Mouse (Mus musculus) hindbrain, embryonic 11.5 days (tissue): ENCODE results near the gene Hemgn. TPM values are rescaled to one million over a fixed set of nuclear protein-coding genes. Genes with fewer than 3 reads are reported as not detected.

Experiments used
- ATAC-seq: fragments of 200-750 bp; cut with Nextera tagmentation; 2 replicates; pipeline ENCODE4 v1.8.0; 2017; ENCODE audit warnings: mild to moderate bottlenecking, moderate TSS enrichment, moderate library complexity; ENCODE audit not compliant: low FRiP score
- DNase-seq: peaks from one replicate; pipeline ENCODE4 v3.0.0-alpha.2; 2015; ENCODE audit warnings: low spot score
- H3K27ac ChIP-seq: fragments of 300-500 bp; sonication (generic); 2 replicates; pipeline ENCODE4 v1.5.1; 2014; ENCODE audit warnings: mild to moderate bottlenecking, low read depth, low read length
- H3K27me3 ChIP-seq: fragments of 300-500 bp; sonication (generic); 2 replicates; pipeline ENCODE4 v1.6.1; 2014; ENCODE audit warnings: mild to moderate bottlenecking, low read length, moderate library complexity, mixed read lengths; ENCODE audit not compliant: control insufficient read depth, insufficient read depth
- H3K36me3 ChIP-seq: fragments of 300-500 bp; sonication (generic); 2 replicates; pipeline ENCODE4 v1.6.1; 2014; ENCODE audit warnings: mild to moderate bottlenecking, low read length, moderate library complexity, mixed read lengths; ENCODE audit not compliant: control insufficient read depth, insufficient read depth
- H3K4me1 ChIP-seq: fragments of 300-500 bp; sonication (generic); replicated peaks from 2 replicates; pipeline ENCODE4 v1.6.1; 2014; ENCODE audit warnings: low read length, mixed read lengths; ENCODE audit not compliant: control insufficient read depth, insufficient read depth
- H3K4me2 ChIP-seq: fragments of 300-500 bp; sonication (generic); replicated peaks from 2 replicates; pipeline ENCODE4 v1.6.1; 2014; ENCODE audit warnings: mild to moderate bottlenecking, low read depth, low read length
- H3K4me3 ChIP-seq: fragments of 300-500 bp; sonication (generic); 2 replicates; pipeline ENCODE4 v1.5.1; 2014; ENCODE audit warnings: low read depth, low read length
- H3K9ac ChIP-seq: fragments of 300-500 bp; sonication (generic); 2 replicates; pipeline ENCODE4 v1.6.1; 2014; ENCODE audit warnings: low read depth, low read length
- H3K9me3 ChIP-seq: fragments of 300-500 bp; sonication (generic); 2 replicates; pipeline ENCODE4 v1.6.1; 2016; ENCODE audit warnings: low read length; ENCODE audit not compliant: control insufficient read depth
- WGBS: fragments of 180-500 bp; shearing (Covaris S2); extraction: QIAGEN DNeasy Blood & Tissue Kit; methylation state at CpG from one replicate; pipeline ENCODE4 v1.1.7; 2014; 5-methylcytosine and 5-hydroxymethylcytosine counted together
- polyA plus RNA-seq: library from polyadenylated mRNA; unstranded; fragments of >200 nt; fragmentation: Nextera tagmentation; extraction: Ambion mirVana; gene quantifications from 2 replicates; pipeline ENCODE4 v1.2.1, GENCODE M21; 2014

The Hemgn gene
- polyA plus RNA-seq, 1 experiment from 2014 or later, result 16.1 TPM

DNA sequence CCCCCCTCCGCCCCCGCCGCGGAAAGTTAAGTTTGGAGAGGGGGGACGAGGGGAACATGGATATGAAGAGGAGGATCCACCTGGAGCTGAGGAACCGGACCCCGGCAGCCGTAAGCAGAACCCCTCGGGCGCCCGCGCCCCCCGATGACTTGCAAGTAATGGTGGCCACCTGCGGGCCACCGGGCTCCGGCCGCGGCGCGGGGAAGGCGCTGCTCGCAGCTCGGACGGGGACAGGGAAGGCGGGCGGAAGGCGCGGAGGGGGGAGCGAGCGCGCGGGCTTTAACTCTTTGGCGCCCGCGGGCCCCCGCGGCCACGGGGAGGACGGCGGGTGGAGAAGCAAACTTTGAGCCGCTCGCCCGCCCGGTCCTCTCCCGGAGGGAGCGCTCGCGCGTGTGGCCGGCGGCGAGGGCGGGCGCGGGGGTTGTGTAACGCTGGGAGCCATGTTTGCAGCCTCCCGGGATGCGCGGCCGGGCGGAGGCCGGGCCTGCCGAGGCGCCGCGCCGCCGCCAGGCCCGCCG lies 38.0 kb upstream of the Hemgn start:
- ATAC-seq, result peak; percentile 45
- Histone ChIP-seq H3K27me3 (no peaks in the 10 kb centered on the region), H3K4me2 (peak overlapping the region; percentile 89), H3K27ac (peak overlapping the region; percentile 98), H3K9ac (peak overlapping the region; percentile 99), H3K4me3 (peak overlapping the region; percentile 88), H3K4me1 (peaks cover 8% of the 10 kb centered on the region), H3K9me3 (no peaks in the 10 kb centered on the region), H3K36me3 (no peaks in the 10 kb centered on the region)
- under 1% methylated on average over 25 of the region's 70 CpGs for WGBS
- DNase-seq, result peak; percentile 79

DNA sequence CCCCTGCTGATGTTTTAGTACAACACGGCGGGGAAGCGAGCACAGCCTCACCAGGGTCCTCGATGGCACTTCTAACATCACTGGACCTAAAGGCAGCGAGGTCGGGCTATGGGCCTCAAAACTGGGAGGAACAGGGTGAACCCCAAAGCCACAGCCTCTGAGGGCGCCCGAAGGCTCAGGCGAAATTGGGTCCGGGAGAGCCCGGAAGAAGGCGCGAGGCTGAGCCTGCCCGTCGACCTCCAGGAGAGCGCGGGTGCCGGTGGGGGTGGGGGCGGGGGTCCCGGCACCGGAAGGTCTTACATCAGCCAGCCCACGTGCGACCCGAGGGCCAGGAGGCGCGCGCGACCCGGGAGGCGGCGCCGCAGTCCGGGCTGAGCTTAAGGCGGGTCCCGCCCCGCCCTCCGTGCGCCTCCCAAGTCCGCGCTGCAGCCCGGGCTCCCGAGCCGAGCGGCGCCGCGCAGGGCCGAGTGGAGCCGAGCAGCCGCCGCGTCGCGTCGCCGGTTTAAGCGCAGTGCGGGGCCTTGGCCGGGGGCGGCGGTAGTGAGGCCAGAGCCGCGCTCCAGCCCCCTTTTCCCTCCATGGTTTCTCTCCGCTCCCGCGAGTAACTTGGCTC lies 37.3 kb upstream of the Hemgn start, which contains the start of gene Anp32b:
TSS of gene Anp32b (plus strand) at position 384 of the 613 bp plus-strand sequence.
- DNase-seq, result peak; percentile 97
- peaks cover 8% of the 10 kb centered on the region for H3K4me1 ChIP-seq
- peak; percentile 95 for ATAC-seq

DNA sequence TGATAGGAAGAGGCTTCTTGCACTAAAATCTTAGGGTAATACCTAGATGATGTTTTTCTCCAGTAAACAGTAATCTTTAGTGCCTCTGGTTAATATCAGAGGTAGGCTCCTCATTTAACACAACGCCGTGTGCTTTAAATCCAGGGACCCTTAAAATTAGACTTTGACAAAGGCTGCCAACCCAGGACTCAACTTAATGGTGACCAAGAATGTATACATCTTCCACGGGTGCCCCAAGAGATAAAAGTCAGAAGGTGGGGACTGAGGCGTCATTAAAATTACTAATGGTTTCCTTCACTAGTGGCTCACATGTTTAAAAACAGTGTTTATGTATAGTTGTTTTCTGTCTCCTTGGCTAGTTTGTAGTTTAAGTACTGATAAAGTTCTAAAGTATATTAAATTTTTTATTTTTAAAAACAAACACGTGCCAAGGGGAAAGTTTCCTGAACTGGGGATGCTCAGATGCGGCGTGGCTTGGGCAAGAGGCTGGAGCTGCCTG lies 36.8 kb upstream of the Hemgn start:
- 33% methylated on average over 7 of the region's 7 CpGs for WGBS
- H3K36me3 ChIP-seq, result no peaks in the 10 kb centered on the region
- peak overlapping the region; percentile 88 for H3K4me3 ChIP-seq
- no peaks in the 10 kb centered on the region for H3K27me3 ChIP-seq
- no peaks in the 10 kb centered on the region for H3K9me3 ChIP-seq
- DNase-seq (no peak), ATAC-seq (no peak)
- peak overlapping the region; percentile 99; the same call in 1 of the 2 replicates for H3K9ac ChIP-seq
- H3K4me1 ChIP-seq, result peaks cover 8% of the 10 kb centered on the region
- H3K27ac ChIP-seq, result peak overlapping the region; percentile 98
- H3K4me2 ChIP-seq, result peak overlapping the region; percentile 89

More for the DNA sequence above, 37.3 kb upstream of the Hemgn start, which contains the start of gene Anp32b:
- no peaks in the 10 kb centered on the region for H3K36me3 ChIP-seq
- peak within 1 kb of the TSS; percentile 99 for H3K9ac ChIP-seq
- H3K4me3 ChIP-seq, result peak within 1 kb of the TSS; percentile 88
- peak within 1 kb of the TSS; percentile 89 for H3K4me2 ChIP-seq
- H3K9me3 ChIP-seq, result no peaks in the 10 kb centered on the region
- H3K27me3 ChIP-seq, result no peaks in the 10 kb centered on the region
- H3K27ac ChIP-seq, result peak within 1 kb of the TSS; percentile 98
- under 1% methylated on average over 46 of the region's 66 CpGs for WGBS

DNA sequence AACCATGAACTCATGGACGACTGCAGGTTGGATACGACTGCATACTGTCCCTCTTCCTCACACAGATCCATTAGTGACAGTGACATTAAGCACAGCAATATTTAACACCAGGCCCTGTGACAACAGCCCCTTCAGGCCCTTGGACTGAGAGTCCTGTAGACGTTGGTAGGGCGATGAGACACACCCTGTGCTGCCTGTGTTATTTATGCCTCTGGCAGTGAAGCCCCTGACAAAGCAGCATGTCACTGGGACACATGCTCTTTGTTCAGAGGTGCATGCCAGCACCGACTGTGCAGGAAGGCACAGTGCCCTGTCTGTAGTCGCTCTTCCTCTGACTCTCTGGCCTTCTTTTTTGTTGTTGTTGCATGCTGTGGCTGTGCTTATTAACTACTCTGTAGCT lies 35.6 kb upstream of the Hemgn start:
- Histone ChIP-seq H3K36me3 (no peaks in the 10 kb centered on the region), H3K9me3 (no peaks in the 10 kb centered on the region), H3K27me3 (no peaks in the 10 kb centered on the region), H3K27ac (no peak overlapping the region), H3K9ac (no peak overlapping the region), H3K4me2 (no peak overlapping the region), H3K4me3 (no peak overlapping the region), H3K4me1 (peaks cover 6% of the 10 kb centered on the region; the same call in 1 of the 2 replicates)
- WGBS, result 57% methylated on average over 6 of the region's 6 CpGs
- ATAC-seq (no peak), DNase-seq (no peak)

DNA sequence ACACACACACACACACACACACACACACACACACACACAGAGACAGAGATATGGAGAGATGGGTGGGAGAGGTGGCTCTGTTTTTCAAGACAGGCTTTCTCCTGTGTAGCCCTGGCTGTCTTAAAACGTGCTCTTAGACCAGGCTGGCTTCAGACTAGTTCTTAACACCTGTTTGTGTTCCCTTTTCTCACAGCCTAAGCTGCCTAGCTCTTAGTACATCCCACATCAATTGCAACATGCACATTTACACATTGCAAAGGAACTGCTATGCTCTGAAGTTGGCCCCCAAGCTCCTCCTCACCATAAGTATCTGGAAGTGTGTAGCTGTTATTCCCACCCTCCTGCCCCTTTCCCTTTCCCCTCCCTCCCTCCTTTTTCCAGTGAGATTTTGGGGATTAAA lies 34.2 kb upstream of the Hemgn start:
- Histone ChIP-seq H3K27ac (no peak overlapping the region), H3K27me3 (no peaks in the 10 kb centered on the region), H3K4me1 (peaks cover 2% of the 10 kb centered on the region; the same call in 1 of the 2 replicates), H3K9me3 (no peaks in the 10 kb centered on the region), H3K36me3 (no peaks in the 10 kb centered on the region), H3K9ac (no peak overlapping the region), H3K4me2 (no peak overlapping the region), H3K4me3 (no peak overlapping the region)
- ATAC-seq (no peak), DNase-seq (no peak)
- WGBS, result 71% methylated on average over 1 of the region's 1 CpGs

DNA sequence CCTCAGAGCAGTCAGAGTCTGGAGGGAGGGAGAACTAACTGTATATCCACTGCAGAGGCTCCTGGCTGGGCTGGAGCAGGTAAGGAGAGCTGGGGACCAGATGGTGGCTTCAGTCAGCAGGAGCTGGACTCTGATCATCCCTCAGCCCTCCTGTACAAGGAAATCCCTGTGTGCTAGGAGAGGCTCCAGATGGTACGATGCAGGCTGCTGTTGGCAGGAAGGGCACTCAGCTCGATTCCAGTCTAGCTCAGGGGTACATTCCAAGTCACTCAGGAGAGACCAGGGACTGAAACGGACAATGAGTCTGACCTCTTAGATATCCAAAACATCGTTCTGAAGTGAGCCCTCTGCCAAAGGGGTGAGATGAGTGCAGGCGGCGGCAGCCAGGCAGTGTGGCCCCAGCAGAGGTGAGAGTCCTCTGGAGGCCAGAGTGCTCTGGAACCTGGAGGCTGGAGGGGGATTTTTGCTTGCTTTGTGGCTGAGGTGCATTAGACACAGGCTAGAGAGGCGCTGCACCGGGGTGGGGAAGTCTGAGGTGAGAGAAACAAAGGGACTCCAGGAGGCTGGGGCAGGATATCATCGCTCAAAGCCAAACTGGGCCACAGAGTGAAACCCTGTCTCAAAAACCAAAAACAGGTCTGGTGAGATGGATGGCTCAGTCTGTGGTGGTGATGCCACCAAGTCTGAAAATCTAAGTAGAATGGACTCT lies 32.1 kb upstream of the Hemgn start:
- Histone ChIP-seq H3K27ac (no peak overlapping the region), H3K9ac (no peak overlapping the region), H3K4me3 (no peak overlapping the region), H3K4me2 (no peak overlapping the region), H3K27me3 (no peaks in the 10 kb centered on the region), H3K4me1 (peaks cover 2% of the 10 kb centered on the region; the same call in 1 of the 2 replicates), H3K9me3 (no peaks in the 10 kb centered on the region), H3K36me3 (no peaks in the 10 kb centered on the region)
- WGBS, result 51% methylated on average over 9 of the region's 9 CpGs
- no peak for ATAC-seq
- DNase-seq, result no peak

DNA sequence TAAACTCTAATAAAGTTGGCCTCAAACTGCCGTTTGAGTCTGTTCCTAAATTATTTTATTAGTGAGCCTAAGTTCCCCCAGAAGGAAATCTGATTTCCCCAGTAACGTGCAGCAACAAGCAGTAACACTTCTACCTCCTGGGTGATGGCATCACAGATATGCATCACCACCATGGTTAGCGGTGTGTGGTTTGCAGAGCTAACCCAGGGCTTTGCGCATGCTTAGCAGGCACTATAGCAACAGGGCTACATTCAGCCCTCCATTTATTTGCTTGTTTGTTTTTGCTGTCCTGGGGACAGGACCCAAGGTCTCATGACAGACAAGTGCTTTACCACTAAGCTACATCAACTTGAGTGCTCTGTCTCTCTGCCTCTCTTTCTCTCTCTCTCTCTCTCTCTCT lies 29.2 kb upstream of the Hemgn start:
- 86% methylated on average over 4 of the region's 4 CpGs for WGBS
- ATAC-seq, result no peak
- no peak overlapping the region for H3K9ac ChIP-seq

DNA sequence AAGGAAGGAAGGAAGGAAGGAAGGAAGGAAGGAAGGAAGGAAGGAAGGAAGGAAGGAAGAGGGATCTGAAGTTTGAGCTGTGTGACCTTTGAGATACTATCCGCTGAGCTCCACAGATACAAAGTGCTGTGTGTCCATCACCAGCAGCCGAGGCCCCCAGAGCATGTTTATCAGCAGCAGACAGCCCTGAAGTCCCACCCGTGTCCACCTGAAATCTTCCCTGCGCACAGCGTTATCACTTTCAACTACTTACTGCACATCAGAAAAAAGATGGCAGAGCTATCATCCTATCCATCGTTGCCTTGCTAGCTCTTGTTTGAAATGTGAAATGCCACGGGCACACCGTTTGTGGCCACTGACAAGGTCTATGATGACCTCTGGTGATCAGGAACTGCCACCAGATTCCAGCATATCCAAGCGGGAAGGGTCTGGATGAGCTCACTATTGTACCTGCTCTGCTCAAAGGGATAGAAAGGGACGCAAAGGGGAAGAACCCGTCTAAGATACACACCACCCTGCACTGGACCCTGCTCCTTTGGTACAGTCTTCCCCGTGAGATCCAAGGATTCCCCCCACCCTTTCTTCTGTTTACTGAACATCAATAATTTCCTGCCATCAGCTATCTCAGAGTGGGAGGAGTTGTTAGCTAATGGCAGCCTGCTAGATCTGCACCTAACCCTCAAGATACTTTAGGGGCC lies 19.2 kb upstream of the Hemgn start:
- WGBS, result 90% methylated on average over 12 of the region's 12 CpGs
- H3K27me3 ChIP-seq, result no peaks in the 10 kb centered on the region
- ATAC-seq, result no peak

More for the DNA sequence above, 29.2 kb upstream of the Hemgn start:
- H3K27me3 ChIP-seq, result no peaks in the 10 kb centered on the region
- H3K27ac ChIP-seq, result no peak overlapping the region
- no peak overlapping the region for H3K4me3 ChIP-seq
- no peak for DNase-seq
- H3K36me3 ChIP-seq, result no peaks in the 10 kb centered on the region
- H3K4me2 ChIP-seq, result no peak overlapping the region
- no peaks in the 10 kb centered on the region for H3K9me3 ChIP-seq
- no peaks in the 10 kb centered on the region for H3K4me1 ChIP-seq

More for the DNA sequence above, 19.2 kb upstream of the Hemgn start:
- Histone ChIP-seq H3K4me3 (no peak overlapping the region), H3K36me3 (no peaks in the 10 kb centered on the region), H3K4me2 (no peak overlapping the region), H3K9ac (no peak overlapping the region), H3K4me1 (no peaks in the 10 kb centered on the region), H3K9me3 (no peaks in the 10 kb centered on the region), H3K27ac (no peak overlapping the region)
- no peak for DNase-seq
